Mouse (Mus musculus): ENCODE measurements around the gene Dlst. TPM values are rescaled to one million over a fixed set of nuclear protein-coding genes. Genes with fewer than 3 reads are reported as not detected.

The Dlst gene
- polyA plus RNA-seq, 1 experiment, result not detected

- WGBS, result 81% methylated on average over 3 of the region's 3 CpGs
- H3K4me3 ChIP-seq (ENCODE audit: insufficient read depth, low read depth, low read length), result no peak overlapping the region
- TF ChIP-seq CTCF (IDR thresholded peaks at IDR 0.05; ENCODE audit: insufficient read depth, low read depth, low read length), result no peak
- TF ChIP-seq POLR2A (IDR thresholded peaks at IDR 0.05; ENCODE audit: insufficient read depth, low read depth, low read length), result no peak
- peaks cover 23% of the 10 kb centered on the region for H3K4me1 ChIP-seq (ENCODE audit: control insufficient read depth, insufficient read depth, low read length)
- H3K27ac ChIP-seq (ENCODE audit: insufficient read depth, low read depth, low read length), result no peak overlapping the region
These were observed 42.4 kb downstream of the Dlst start for GRCm38 (mm10) chr12:85153011-85153410.

- Histone ChIP-seq H3K27ac (ENCODE audit: insufficient read depth, low read depth, low read length) (no peak overlapping the region), H3K4me3 (ENCODE audit: insufficient read depth, low read depth, low read length) (no peak overlapping the region), H3K4me1 (ENCODE audit: control insufficient read depth, insufficient read depth, low read length) (peaks cover 7% of the 10 kb centered on the region)
- no peak for TF ChIP-seq CTCF (IDR thresholded peaks at IDR 0.05; ENCODE audit: insufficient read depth, low read depth, low read length)
- no peak for TF ChIP-seq POLR2A (IDR thresholded peaks at IDR 0.05; ENCODE audit: insufficient read depth, low read depth, low read length)
- WGBS, result 38% methylated on average over 6 of the region's 6 CpGs
These were observed 45.7 kb downstream of the Dlst start for GRCm38 (mm10) chr12:85156324-85156723.

- Histone ChIP-seq H3K4me1 (ENCODE audit: control insufficient read depth, insufficient read depth, low read length) (peaks cover 3% of the 10 kb centered on the region; the same call in 1 of the 2 replicates), H3K27ac (ENCODE audit: insufficient read depth, low read depth, low read length) (no peak overlapping the region), H3K4me3 (ENCODE audit: insufficient read depth, low read depth, low read length) (no peak overlapping the region)
- TF ChIP-seq CTCF (IDR thresholded peaks at IDR 0.05; ENCODE audit: insufficient read depth, low read depth, low read length) (no peak), POLR2A (IDR thresholded peaks at IDR 0.05; ENCODE audit: insufficient read depth, low read depth, low read length) (no peak)
- WGBS, result 67% methylated on average over 14 of the region's 14 CpGs
These were observed 47.3 kb downstream of the Dlst start for GRCm38 (mm10) chr12:85157797-85158460.

DNA sequence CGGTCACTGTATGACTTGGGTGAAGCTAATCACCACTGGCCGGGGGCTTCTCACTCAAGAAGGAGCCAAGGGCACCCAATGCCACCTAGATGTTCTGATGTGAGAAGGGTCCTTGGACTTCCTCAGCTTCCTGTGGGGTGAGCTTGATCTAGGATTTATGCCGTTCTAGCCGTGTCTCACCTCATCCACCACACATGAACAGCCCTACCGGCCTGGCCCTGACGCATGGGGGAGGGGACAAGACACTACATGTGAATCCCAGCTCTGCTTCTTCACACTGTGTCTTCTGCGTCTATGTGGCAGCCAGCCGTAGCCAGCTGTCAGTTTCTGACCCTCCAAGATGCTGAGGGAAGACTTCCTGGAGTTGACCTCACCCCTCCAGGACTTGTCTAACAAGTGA, 48.2 kb downstream of the Dlst start:
- H3K4me1 ChIP-seq (ENCODE audit: control insufficient read depth, insufficient read depth, low read length), result peaks cover 3% of the 10 kb centered on the region; the same call in 1 of the 2 replicates
- no peak overlapping the region for H3K4me3 ChIP-seq (ENCODE audit: insufficient read depth, low read depth, low read length)
- H3K27ac ChIP-seq (ENCODE audit: insufficient read depth, low read depth, low read length), result no peak overlapping the region
- TF ChIP-seq CTCF (IDR thresholded peaks at IDR 0.05; ENCODE audit: insufficient read depth, low read depth, low read length), result no peak
- no peak for TF ChIP-seq POLR2A (IDR thresholded peaks at IDR 0.05; ENCODE audit: insufficient read depth, low read depth, low read length)
- 88% methylated on average over 8 of the region's 8 CpGs for WGBS

DNA sequence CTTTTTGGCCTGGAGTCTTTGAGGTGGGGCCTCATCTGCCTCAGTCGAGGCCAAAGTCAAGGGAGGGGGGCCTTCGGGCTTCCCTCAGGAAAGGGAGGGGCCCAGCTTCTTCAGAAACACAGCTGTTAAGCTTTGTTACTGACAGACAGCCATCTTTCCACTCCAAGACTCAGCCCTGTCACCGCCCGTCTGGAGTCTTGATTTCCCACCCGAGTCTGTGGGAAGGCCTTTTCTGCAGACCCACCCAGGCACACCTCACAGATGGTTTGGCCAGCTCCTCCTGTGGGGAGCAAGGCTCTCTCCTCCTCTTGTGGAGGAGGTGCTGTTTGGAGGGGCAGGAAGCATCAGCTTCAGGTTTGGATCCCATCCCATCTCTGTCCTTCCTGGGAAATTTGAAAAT, 49.0 kb downstream of the Dlst start:
- H3K4me1 ChIP-seq (ENCODE audit: control insufficient read depth, insufficient read depth, low read length), result peaks cover 3% of the 10 kb centered on the region; the same call in 1 of the 2 replicates
- TF ChIP-seq POLR2A (IDR thresholded peaks at IDR 0.05; ENCODE audit: insufficient read depth, low read depth, low read length), result no peak
- no peak for TF ChIP-seq CTCF (IDR thresholded peaks at IDR 0.05; ENCODE audit: insufficient read depth, low read depth, low read length)
- no peak overlapping the region for H3K4me3 ChIP-seq (ENCODE audit: insufficient read depth, low read depth, low read length)
- 77% methylated on average over 5 of the region's 5 CpGs for WGBS
- H3K27ac ChIP-seq (ENCODE audit: insufficient read depth, low read depth, low read length), result no peak overlapping the region

GRCm38 (mm10) chr12:85164996-85165395, 54.4 kb downstream of the Dlst start:
- TF ChIP-seq CTCF (IDR thresholded peaks at IDR 0.05; ENCODE audit: insufficient read depth, low read depth, low read length) (no peak), POLR2A (IDR thresholded peaks at IDR 0.05; ENCODE audit: insufficient read depth, low read depth, low read length) (no peak)
- no peak overlapping the region for H3K27ac ChIP-seq (ENCODE audit: insufficient read depth, low read depth, low read length)
- 81% methylated on average over 5 of the region's 5 CpGs for WGBS
- no peak overlapping the region for H3K4me3 ChIP-seq (ENCODE audit: insufficient read depth, low read depth, low read length)
- H3K4me1 ChIP-seq (ENCODE audit: control insufficient read depth, insufficient read depth, low read length), result peaks cover 9% of the 10 kb centered on the region

DNA sequence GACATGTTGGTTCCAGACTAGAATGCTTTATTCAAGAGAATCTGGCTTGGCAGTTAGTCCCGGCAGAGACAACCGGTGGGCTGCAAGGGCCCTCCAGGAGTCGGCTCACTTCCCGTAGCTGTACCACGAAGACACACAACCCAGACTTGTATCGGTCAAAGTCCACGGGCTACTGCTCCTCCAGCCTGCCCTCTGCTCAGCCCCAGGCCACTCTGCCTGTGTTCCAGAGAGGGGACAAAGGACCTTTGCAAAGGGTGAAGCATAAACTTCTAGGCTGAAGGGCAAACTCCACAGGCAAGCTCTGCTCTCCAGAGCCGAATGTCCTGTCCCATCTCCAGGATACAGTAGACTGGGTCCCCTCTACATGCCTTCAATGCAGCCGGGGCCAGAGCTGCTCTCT, 56.0 kb downstream of the Dlst start:
- TF ChIP-seq POLR2A (IDR thresholded peaks at IDR 0.05; ENCODE audit: insufficient read depth, low read depth, low read length), result no peak
- TF ChIP-seq CTCF (IDR thresholded peaks at IDR 0.05; ENCODE audit: insufficient read depth, low read depth, low read length), result no peak
- no peak overlapping the region for H3K27ac ChIP-seq (ENCODE audit: insufficient read depth, low read depth, low read length)
- H3K4me1 ChIP-seq (ENCODE audit: control insufficient read depth, insufficient read depth, low read length), result peaks cover 13% of the 10 kb centered on the region
- 96% methylated on average over 9 of the region's 9 CpGs for WGBS
- no peak overlapping the region for H3K4me3 ChIP-seq (ENCODE audit: insufficient read depth, low read depth, low read length)

DNA sequence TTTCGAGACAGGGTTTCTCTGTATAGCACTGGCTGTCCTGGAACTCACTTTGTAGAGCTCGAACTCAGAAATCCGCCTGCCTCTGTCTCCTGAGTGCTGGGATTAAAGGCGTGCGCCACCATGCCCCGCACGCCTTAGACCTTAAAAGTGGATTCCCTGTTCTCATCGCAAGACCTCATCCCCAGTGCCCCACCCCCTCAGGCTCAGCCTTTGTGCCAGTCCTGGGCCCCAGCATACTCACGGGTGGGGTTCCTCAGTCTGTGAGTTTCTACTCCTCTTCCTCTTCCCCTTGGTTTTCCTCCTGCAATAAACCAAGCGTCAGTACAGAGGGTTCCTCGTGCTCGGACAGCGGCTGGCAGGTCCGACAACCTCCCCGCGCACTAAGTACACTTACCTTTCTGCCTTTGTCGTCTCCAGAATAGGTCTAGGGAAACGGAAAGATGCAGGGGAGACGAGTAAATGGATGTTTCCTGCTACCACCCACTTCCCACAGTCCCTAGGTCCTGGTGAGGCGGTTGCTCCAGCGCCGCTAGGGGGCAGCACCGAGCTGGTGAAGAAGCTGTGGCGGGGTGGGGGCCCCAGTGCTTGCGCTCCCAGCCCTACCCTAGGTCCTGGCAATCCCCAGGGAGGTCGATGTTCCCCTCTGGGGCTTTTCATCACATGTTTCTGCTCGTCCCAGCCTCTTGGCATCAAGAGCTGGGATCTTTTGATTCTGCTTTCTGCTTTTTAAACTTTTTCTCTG, 58.7 kb downstream of the Dlst start:
- TF ChIP-seq POLR2A (IDR thresholded peaks at IDR 0.05; ENCODE audit: insufficient read depth, low read depth, low read length) (no peak), CTCF (IDR thresholded peaks at IDR 0.05; ENCODE audit: insufficient read depth, low read depth, low read length) (peak; percentile 91)
- H3K4me3 ChIP-seq (ENCODE audit: insufficient read depth, low read depth, low read length), result peak overlapping the region; percentile 44
- peaks cover 13% of the 10 kb centered on the region for H3K4me1 ChIP-seq (ENCODE audit: control insufficient read depth, insufficient read depth, low read length)
- H3K27ac ChIP-seq (ENCODE audit: insufficient read depth, low read depth, low read length), result peak overlapping the region; percentile 23; the same call in 1 of the 2 replicates
- 24% methylated on average over 27 of the region's 27 CpGs for WGBS

- Histone ChIP-seq H3K4me3 (ENCODE audit: insufficient read depth, low read depth, low read length) (no peak overlapping the region), H3K4me1 (ENCODE audit: control insufficient read depth, insufficient read depth, low read length) (peaks cover 13% of the 10 kb centered on the region), H3K27ac (ENCODE audit: insufficient read depth, low read depth, low read length) (peak overlapping the region; percentile 23; the same call in 1 of the 2 replicates)
- TF ChIP-seq CTCF (IDR thresholded peaks at IDR 0.05; ENCODE audit: insufficient read depth, low read depth, low read length) (no peak), POLR2A (IDR thresholded peaks at IDR 0.05; ENCODE audit: insufficient read depth, low read depth, low read length) (no peak)
- 36% methylated on average over 3 of the region's 3 CpGs for WGBS
These were observed 59.2 kb downstream of the Dlst start for GRCm38 (mm10) chr12:85169877-85170276.

Data from olfactory bulb, adult 2 months (tissue).